Mouse (Mus musculus): ENCODE measurements around the gene Slc12a9.

The Slc12a9 gene

DNA sequence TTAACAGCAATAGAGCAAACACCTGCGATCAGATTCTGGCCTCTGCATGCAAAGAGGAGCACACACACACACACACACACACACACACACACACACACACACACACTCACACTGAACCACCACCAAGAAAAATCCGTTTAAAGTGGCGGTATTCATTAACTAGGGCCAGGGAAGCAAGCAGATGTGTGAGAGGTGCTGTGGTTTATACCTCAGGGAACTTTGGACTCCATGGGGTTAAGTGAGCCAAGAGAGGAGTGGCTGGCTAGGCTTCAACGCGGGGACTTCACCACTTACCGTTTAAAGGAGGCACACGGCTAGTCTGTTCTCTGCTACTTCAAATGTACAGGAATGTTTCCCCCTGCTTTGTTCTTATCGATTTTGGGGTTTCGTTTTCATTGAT, 12.4 kb upstream of the Slc12a9 start:
- no peak for DNase-seq

DNA sequence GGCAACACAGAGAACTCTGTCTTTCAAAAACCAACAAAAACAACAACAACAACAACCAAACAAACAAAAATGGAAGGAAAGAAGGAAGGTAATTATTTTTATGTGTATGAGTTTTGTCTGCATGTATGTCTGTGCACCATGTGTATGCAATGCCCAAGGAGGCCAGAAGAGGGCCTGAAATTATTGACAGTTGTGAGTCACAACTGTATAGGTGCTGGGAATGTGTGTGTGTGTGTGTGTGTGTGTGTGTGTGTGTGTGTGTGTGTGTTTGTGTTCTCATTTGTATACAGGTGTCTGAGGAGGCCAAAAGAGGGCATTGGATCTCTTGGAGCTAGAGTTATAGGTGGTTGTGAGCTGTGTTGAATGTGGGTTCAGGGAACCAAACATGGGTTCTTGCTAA, 10.5 kb upstream of the Slc12a9 start:
- no peak for DNase-seq

DNA sequence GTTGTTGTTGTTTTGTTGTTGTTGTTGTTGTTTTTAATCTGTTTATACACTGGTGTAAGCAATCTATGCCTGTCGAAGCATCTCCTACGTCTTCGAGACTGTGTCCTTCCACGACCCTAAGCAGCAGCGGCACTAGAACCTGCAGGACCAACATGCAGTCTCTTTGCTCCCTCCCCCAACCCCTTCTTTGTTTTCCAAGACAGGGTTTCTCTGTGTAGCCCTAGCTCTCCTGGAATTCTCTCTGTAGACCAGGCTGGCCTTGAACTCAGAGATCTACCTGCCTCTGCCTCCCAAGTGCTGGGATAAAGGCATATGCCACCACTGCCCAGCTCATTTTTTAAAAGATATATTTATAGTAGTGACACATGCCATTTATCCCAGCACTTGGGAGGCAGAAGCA, 10.0 kb upstream of the Slc12a9 start:
- no peak for DNase-seq

DNA sequence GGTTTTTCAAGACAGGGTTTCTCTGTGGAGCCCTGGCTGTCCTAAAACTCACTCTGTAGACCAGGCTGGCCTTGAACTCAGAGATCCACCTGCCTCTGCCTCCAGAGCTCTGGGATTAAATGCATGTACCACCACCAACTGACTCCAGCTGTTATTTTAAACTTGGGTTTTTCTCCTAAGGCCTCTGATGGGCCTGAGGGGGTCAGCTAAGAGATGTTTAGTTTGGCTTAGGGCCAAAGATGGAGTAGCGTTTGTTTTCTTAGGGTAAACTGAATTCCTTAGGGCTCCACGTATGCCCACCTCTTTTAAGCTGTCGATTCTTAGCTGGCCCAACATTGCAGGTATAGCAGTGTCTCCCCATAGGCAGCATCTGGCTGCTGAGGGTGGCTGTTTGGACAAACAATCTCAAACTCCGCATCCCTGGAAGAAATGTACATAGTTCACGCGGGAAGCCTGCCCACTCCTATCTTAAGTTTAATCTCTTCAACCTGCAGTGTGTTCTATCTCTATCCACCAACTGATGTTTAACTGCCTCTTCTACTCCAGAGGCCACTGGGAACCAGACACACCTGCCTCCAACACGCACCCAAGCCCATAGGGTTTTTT, 9.1 kb upstream of the Slc12a9 start:
- DNase-seq, result no peak

DNA sequence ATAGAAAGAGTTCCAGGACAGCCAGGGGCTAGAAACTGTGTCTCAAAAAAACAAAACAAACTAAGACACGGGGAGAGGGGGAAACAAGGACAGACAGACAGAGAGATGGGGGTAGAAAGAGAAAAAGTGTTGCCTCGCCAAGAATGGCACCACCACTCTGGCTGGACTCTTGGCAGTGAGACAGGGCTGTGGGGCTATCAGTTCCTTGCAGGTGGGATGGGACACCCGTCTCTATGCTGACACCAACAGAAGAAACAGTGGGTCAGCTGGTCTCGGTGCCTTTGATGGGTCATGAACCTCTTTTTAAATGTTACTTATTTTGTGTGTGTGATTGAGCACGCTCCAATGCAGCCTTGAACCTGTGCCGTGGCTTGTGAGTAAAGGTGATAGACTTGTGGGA, 6.8 kb upstream of the Slc12a9 start:
- DNase-seq, result no peak

DNA sequence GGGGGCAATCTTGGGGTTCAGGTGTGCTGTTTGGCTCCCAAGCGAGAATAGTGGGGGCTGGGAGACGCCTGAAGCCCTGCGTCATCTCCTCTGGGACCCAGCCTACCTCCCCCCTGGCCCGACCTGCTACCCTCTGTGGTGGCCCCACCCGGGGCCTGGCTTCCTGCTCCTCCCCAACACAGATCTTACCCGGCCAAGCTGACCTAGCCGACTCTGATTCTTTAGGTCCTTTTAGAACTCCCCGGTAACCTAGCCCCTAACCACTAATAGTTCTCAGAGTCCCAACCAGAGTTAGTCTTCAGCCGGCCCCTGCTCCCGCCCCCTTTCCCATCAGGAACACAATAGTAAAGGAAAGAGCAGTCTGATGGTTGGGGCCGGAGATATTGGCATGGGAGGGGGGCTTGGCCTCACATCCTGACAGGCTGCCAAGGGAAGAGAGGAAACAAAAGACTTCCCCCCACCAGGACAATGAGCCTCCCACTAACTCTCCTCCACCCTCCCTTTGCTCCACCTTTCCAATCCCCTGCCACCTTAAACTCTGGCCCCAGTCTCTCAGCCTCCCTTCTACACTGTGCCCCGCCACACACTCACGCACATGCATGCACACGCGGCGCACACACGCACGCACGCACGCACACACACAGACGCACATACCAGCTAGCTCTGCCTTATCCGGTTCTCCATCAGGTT, 6.0 kb upstream of the Slc12a9 start:
- peak; percentile 61 for DNase-seq

DNA sequence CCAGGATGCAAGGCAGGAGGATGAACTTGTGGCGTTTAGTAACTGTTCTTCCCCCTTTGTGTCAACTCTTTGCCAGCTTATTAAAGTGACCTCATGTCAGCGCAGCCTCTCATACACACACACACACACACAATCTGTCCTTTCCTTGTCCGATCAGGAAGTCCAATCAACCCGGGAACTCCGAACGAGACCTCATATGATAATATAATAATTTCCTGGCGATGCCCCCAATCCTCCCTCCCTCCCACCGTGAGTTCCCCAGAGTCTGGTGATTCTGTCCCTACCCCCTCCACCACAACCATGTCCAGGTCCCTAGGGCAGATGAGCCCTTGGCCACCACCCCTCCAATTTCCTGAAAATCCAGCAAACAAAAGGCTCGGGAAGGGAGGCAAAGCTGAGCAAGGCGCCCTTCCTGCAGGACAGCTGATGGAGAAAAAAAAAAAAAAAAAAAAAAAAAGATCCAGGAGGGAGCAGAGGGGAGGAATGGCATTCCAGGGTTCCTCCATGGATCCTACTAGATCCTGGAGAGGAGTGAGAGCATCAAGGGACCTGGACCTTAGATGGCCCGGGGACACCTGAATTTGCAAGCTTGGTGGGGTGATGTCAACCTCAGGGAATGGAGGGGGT, 5.4 kb upstream of the Slc12a9 start:
- DNase-seq, result no peak

DNA sequence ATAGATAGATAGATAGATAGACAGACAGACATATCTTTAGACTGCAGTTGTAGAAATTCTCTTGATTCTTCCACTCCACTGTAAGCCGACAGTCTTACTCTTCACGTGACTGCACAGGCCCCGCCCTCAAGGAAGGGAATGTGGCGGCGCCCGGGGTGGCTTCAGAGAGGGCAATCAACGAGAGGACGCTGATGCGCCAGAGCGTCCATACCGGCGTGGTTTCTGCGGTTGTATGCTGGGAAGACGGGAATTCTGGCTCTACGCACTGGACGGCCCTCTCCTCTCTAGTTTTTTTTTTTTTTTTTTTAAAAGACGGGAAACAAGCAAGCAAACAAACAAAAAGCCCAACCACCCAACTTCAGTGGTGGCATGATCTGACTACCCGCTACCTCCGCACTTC, 4.9 kb upstream of the Slc12a9 start:
- DNase-seq, result peak; percentile 90

DNA sequence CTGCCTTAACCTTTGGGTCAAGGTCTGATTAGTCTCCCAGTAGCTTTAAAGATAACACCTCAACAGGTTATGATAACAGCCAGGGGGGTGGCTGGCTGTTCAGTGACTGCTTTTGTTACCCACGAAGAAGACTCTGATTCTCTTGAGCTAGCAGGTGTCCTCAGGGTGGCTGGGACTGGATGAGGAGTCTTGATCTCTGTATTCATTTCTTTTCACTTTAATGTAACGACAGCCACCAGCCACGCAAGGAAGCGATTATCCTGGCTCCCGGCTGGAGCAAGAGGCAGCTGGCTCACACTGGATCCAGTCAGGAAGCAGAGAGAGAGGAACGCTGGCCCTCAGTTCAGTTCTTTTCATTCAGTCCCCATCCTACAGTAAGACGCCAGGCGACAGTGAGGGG, 3.8 kb upstream of the Slc12a9 start:
- no peak for DNase-seq

DNA sequence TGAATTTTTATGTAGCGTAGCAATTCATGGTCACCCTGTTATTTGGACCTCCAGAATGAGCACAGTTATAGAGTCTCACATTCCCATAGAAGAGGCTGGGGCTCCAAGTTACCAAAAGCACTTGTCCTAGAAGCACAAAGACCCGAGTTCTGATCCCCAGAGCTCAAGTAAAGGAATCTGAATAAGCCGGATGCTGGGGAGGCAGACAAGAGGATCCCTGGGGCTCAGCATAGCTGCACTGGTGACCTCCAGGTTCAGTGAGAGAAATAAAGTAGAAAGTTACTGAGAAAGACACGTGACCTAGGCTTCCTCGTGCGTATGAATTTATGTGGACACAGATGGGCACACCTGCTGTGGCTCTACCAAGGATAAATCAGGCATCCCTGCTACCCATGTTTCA, 1.7 kb upstream of the Slc12a9 start:
- DNase-seq, result no peak

DNA sequence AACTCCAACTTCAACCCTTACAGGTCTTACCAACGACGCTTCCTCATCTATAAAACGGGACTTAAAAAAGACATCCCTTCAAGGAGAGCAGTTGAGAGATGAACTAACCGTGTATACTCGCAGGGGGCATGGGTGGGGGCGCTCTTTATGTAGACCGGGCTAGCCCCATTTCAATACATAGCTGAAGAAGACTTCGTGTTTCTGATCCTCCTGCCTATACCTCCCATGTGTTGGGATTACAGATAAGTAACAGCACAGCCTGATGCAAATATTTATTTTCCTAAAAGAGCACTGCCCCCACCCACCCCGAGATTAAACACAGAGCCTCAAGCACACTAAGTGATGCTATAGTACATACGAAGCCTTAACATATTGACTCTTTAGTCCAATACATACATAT, 920 bp upstream of the Slc12a9 start:
- no peak for DNase-seq

DNA sequence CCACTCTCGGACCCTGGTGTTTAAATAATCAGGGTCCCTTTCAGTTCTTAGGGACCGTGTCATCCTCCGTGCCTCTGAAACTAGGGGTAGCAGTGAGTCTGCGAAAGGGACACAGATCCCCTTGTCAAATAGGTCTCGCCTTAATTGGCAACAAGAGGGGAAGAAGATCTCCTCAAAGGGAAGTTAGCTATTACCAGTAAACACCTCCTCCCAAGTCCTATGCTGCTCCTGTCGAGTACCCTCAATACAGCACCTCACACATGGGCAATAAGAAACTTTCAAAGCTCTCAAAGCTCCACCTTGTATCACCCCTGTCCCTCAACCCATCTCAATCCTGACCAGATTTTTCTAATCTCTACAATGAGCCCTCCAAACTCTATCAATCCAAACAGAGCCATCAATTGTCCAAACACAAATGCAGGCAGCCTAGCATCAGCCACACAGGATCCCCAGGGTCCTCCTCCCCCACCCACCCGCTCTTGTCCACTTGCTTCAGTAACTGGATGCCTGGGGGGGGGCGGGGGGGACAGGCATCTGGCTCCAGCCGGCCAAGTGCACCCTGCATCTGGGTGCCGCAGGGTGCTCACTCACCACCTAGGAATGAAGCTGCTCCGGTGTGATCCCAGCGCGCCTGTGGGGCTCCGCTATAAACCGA, 413 bp downstream of the Slc12a9 start:
- no peak for DNase-seq

DNA sequence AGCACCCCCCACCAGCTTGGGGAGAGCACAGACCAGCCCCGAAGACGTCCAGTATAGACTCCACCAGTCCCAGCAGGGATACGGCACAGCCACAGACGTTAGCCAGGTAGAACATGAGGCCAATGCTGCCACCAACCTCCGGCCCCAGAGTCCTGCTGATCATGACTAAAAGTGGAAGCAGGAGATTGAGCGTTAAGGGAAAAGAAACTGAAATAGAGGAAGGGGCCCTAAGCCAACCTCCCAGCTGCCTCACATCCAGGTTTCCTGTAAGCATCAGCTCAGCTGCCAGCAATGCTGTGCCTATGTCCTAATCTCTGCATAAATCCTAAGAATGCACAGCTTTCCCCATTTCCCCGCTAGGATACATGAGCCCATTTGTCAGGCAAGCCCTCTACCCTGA, 2.5 kb downstream of the Slc12a9 start:
- DNase-seq, result no peak

DNA sequence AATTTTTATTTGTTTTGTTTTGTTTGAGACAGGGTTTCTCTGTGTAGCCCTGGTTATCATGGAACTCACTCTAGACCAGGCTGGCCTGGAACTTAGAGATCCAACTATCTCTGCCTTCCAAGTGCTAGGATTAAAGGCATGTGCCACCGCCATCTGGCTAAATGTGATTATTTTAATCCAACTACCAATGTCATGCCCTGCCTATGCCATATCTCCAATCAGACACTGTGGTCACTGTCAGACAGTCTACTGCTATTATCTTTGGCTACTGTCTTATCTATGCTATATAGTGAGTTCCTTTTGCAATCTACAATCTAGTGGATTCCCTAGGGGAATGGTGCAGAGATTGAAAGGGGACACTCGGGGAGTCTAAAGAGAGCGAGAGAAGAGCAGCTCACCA, 12.4 kb downstream of the Slc12a9 start:
- DNase-seq, result no peak

DNA sequence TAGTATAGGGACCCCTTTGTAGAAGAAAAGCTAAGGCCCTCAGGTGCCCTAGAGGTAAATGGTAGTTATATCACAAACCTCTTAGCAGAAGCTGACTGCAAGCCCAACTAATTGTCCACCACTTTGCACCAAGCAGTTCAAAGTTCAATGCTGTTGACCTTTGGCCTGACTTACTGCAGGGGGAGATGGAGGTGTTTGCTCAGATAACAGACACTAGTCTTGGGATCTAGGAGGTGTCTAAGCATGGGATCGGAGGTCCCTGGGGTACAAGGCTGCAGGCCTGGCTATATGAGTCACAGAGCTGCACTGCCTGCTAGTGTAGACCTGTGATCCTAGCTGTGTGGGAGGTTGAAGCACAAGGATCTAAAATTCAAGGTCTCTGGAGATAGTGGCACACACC, 14.8 kb downstream of the Slc12a9 start:
- no peak for DNase-seq

DNA sequence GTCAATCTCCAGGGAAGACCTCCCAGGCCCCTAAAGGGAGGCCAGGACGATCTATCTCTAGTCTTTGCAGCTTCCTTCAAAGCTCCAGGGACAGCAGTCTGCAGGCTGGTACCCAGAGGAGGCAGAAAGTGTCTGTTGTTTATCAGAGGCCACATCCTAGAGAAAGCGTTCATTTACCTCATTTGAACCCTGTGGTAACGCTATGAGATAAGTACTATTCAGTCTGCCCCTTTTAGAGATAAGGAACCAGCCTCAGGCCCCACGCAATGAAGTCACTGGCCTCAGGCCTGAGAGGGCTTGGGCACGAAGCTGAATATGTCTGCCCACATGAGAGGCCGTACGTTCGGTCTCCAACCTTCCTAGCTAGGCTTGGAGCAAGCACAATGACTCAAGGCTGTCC, 16.0 kb downstream of the Slc12a9 start:
- no peak for DNase-seq

DNA sequence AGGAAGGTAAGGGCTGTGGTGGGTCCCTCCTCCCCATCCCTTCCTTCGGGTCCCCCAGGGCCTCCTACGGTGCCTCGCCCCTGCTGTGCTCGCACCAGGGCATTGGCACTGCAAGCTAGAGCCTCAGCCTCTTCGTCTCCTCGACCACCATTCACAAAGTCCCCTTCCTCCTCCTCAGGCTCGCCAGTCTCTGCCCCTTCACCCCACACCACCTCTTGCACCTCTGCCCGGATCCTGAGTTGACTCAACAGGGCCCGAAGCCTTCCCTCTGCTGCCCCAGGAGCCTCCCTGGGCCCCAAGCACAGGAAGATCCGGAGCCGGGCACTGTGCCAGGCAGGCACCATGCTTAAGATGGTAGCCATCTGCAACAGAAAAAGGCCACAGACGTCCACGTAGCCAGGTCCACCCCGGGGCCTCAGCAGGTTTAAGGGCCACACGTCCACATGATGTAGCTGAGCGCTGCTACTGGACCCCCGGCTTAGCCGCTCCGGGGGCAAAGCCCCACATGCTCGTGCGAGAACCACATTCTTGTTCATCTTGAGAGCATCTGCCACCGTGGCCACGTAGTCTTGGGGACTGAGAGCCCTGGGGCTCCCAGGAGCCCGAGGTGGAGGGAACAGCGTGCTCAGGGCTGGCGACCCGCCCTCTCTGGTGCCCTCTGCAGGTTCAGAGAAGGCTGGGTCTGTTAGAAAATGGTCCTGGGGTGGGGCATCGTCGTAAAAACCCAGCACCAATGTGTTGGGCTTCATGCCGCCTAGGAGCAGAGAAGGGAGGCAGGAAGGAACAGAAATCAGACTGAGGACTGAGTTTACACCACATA, 18.1 kb downstream of the Slc12a9 start:
- peak; percentile 52 for DNase-seq

DNA sequence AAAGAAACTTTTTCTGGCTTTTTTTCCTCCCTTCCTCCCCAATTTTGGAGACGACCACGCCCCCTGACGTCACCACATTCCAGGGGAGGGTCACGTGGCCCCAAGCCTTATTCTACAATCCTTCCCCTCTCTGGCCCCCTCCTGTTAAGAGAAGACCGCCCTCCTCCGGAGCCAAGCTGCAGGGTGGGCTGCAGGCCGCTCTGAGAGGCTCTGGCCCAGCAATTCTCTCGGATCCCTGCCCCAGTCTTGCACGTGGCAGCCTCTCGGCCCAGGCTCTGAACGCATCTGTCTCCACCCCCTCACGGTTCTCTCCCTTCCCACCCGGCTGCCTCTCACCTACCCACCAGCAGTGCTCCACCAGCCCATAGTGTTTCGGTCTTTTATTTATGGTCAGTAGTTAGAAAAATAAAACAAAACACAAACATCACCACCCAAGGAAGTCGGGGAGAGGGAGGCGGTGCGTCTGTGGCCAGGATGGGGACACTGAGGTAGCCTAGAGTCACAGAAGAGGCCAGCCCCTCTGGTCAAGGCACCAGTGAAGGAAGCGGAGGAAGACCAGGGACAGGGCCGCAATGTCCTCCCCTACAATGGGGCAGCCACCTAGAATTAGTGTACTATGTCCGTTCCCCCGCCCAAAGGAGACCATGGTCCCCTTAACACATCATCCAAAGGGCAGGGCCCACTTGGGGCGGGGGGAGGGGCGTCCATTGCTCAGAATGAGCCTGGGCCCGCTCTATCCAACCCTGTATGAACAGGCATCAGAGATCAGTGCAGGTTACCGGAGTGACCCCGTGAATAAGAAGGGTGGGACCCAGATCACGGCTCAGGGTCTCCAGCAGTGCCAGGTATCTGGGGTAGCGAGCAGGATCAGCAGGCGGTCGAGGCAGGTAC, 19.0 kb downstream of the Slc12a9 start, which contains the start of gene Trip6:
Trip6 (minus strand) TSS at position 212 of the 891 bp plus-strand sequence.
- peak; percentile 79 for DNase-seq

DNA sequence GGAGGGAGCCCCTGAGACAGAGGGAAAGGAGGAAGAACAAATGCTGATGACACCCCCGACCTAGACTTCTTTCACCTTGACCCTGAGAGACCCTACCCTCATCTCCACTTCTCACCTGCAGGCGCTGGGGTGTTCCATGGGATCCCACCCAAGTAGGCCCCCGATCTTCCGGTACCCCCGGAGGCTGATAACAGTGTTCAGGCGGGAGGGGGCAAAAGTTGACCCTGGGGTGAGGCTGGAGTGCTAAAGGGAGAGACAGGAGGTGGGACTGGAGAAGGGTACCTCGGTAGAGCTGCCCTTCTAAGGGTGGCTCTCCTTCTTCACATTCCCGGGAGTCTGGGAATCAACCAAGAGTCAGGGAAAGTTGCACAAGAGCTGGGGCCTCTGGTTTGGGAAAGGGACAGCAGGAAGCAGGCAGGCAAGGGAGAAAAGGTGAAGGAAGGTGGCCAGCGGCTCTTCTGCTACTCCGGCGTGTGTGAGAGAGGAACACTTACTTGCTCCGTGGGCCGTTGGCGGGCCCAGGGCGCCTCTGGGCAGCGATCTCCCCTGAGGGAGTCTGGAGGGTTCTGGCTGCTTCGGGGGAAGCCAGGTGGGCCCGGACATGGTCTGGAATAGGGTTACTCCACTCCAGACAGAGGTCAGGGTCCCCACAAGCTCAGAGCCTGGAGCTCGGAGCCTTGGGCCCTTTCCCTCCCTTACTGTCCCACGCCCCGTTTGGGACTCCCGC, 19.8 kb downstream of the Slc12a9 start:
- no peak for DNase-seq

DNA sequence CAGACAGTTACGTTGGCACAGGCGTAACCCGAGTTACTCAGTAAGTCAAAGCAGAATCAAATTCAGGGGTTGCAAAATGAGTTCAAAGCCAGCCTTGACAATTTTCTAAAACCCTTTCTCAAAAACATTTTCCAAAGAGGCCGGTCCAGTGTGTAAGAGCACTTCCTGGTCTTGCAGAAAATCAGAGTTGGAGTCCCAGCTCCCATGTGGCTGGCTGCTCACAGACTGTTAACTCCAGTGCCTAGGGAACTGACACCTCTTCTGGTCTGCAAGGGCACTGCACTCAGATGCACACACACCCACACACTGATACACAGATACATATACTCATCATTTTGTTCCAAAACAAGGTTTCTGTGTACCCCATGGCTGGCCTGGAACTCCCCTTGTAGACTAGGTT, 25.0 kb downstream of the Slc12a9 start:
- no peak for DNase-seq
